13 mouse cellular contexts compared by ENCODE assay signal in genomic region chr11:60316883-60317282, GRCm38 (mm10). TPM values are rescaled to one million over a fixed set of nuclear protein-coding genes. Genes with fewer than 3 reads are reported as not detected.
DNase-seq lines count a peak whose midpoint lies in the region; ATAC-seq lines count a peak whose summit lies in the region.
"Had no signal": no experiment of that assay in that cellular context is flagged by ENCODE, and none has a peak within 500 bp of the region (broad histone marks: within the 10 kb centered on the region; RNA-seq: fewer than 3 reads in every experiment).

No protein-coding gene starts in this region.

- WGBS in hindbrain, embryonic 13.5 days = 82% methylated on average over 8 of the region's 8 CpGs
- WGBS in hindbrain, embryonic 16.5 days = 70% methylated on average over 8 of the region's 8 CpGs
- 83% methylated on average over 8 of the region's 8 CpGs for WGBS in midbrain, embryonic 13.5 days
- WGBS in midbrain, embryonic 16.5 days = 75% methylated on average over 8 of the region's 8 CpGs
- WGBS in hindbrain, embryonic 15.5 days = 69% methylated on average over 8 of the region's 8 CpGs
- WGBS in neural tube, embryonic 13.5 days = 77% methylated on average over 8 of the region's 8 CpGs

- H3K4me1 ChIP-seq in hindbrain, embryonic 13.5 days (replicated peaks) = peaks cover 69% of the 10 kb centered on the region
- peaks cover 46% of the 10 kb centered on the region for H3K4me1 ChIP-seq in hindbrain, embryonic 16.5 days (ENCODE audit: control insufficient read depth, insufficient read depth, low read depth, low read length)
- H3K4me1 ChIP-seq in midbrain, embryonic 13.5 days (replicated peaks) = peaks cover 57% of the 10 kb centered on the region
- H3K4me1 ChIP-seq in midbrain, embryonic 16.5 days (ENCODE audit: control insufficient read depth, insufficient read depth, low read length) = peaks cover 31% of the 10 kb centered on the region
- peaks cover 65% of the 10 kb centered on the region for H3K4me1 ChIP-seq in hindbrain, embryonic 15.5 days (replicated peaks)
- H3K4me1 ChIP-seq in neural tube, embryonic 13.5 days (replicated peaks) = peaks cover 71% of the 10 kb centered on the region

- H3K27me3 ChIP-seq in hindbrain, embryonic 13.5 days = no peaks in the 10 kb centered on the region
- no peaks in the 10 kb centered on the region for H3K27me3 ChIP-seq in hindbrain, embryonic 16.5 days (replicated peaks; ENCODE audit: control insufficient read depth, insufficient read depth, low read length)
- H3K27me3 ChIP-seq in midbrain, embryonic 13.5 days = no peaks in the 10 kb centered on the region
- H3K27me3 ChIP-seq in midbrain, embryonic 16.5 days (ENCODE audit: control insufficient read depth, insufficient read depth, low read depth, low read length) = no peaks in the 10 kb centered on the region
- H3K27me3 ChIP-seq in hindbrain, embryonic 15.5 days = no peaks in the 10 kb centered on the region
- no peaks in the 10 kb centered on the region for H3K27me3 ChIP-seq in neural tube, embryonic 13.5 days
- H3K27me3 ChIP-seq: midbrain, embryonic 12.5 days had no signal

- no peak for ATAC-seq in hindbrain, embryonic 13.5 days (ENCODE audit: low FRiP score)
- ATAC-seq in hindbrain, embryonic 16.5 days = no peak
- no peak for ATAC-seq in midbrain, embryonic 13.5 days
- ATAC-seq in midbrain, embryonic 16.5 days = no peak
- ATAC-seq in hindbrain, embryonic 15.5 days (ENCODE audit: low FRiP score, low read depth) = no peak
- no peak for ATAC-seq in neural tube, embryonic 13.5 days (ENCODE audit: low read depth)
- ATAC-seq: CD4-positive, CD25-positive, alpha-beta regulatory T cell, adult 4 months; intestine, embryonic 16.5 days had no signal

- no peaks in the 10 kb centered on the region for H3K36me3 ChIP-seq in hindbrain, embryonic 13.5 days
- no peaks in the 10 kb centered on the region for H3K36me3 ChIP-seq in hindbrain, embryonic 16.5 days (ENCODE audit: control insufficient read depth, insufficient read depth, low read length)
- H3K36me3 ChIP-seq in midbrain, embryonic 13.5 days = no peaks in the 10 kb centered on the region
- H3K36me3 ChIP-seq in midbrain, embryonic 16.5 days (ENCODE audit: control insufficient read depth, insufficient read depth, low read length) = no peaks in the 10 kb centered on the region
- no peaks in the 10 kb centered on the region for H3K36me3 ChIP-seq in hindbrain, embryonic 15.5 days
- no peaks in the 10 kb centered on the region for H3K36me3 ChIP-seq in neural tube, embryonic 13.5 days
- H3K36me3 ChIP-seq: midbrain, embryonic 12.5 days had no signal

- no peak overlapping the region for H3K4me2 ChIP-seq in hindbrain, embryonic 13.5 days
- no peak overlapping the region for H3K4me2 ChIP-seq in hindbrain, embryonic 16.5 days (ENCODE audit: low read length)
- H3K4me2 ChIP-seq in midbrain, embryonic 13.5 days (replicated peaks) = no peak overlapping the region
- H3K4me2 ChIP-seq in midbrain, embryonic 16.5 days (ENCODE audit: low read length) = no peak overlapping the region
- H3K4me2 ChIP-seq in hindbrain, embryonic 15.5 days = no peak overlapping the region
- no peak overlapping the region for H3K4me2 ChIP-seq in neural tube, embryonic 13.5 days
- H3K4me2 ChIP-seq: liver, embryonic 11.5 days; midbrain, embryonic 12.5 days had no signal

- H3K9me3 ChIP-seq in hindbrain, embryonic 13.5 days = no peaks in the 10 kb centered on the region
- no peaks in the 10 kb centered on the region for H3K9me3 ChIP-seq in hindbrain, embryonic 16.5 days (ENCODE audit: control insufficient read depth, low read length)
- H3K9me3 ChIP-seq in midbrain, embryonic 13.5 days = no peaks in the 10 kb centered on the region
- no peaks in the 10 kb centered on the region for H3K9me3 ChIP-seq in midbrain, embryonic 16.5 days (replicated peaks; ENCODE audit: control insufficient read depth, low read length, poor library complexity, severe bottlenecking)
- H3K9me3 ChIP-seq in hindbrain, embryonic 15.5 days = no peaks in the 10 kb centered on the region
- no peaks in the 10 kb centered on the region for H3K9me3 ChIP-seq in neural tube, embryonic 13.5 days
- H3K9me3 ChIP-seq: midbrain, embryonic 12.5 days had no signal

- 0 out of 2 replicates have a peak overlapping the region, but pooled peaks have one; percentile 51 for H3K9ac ChIP-seq in hindbrain, embryonic 13.5 days
- no peak overlapping the region for H3K9ac ChIP-seq in hindbrain, embryonic 16.5 days (ENCODE audit: low read depth, low read length)
- no peak overlapping the region for H3K9ac ChIP-seq in midbrain, embryonic 13.5 days (replicated peaks)
- no peak overlapping the region for H3K9ac ChIP-seq in midbrain, embryonic 16.5 days (ENCODE audit: low read depth, low read length)
- no peak overlapping the region for H3K9ac ChIP-seq in hindbrain, embryonic 15.5 days
- H3K9ac ChIP-seq in neural tube, embryonic 13.5 days = no peak overlapping the region
- H3K9ac ChIP-seq: midbrain, embryonic 12.5 days had no signal

- H3K27ac ChIP-seq in hindbrain, embryonic 13.5 days = peak overlapping the region; percentile 61; the same call in 1 of the 2 replicates
- no peak overlapping the region; the same call in 1 of the 2 replicates for H3K27ac ChIP-seq in hindbrain, embryonic 16.5 days (ENCODE audit: low read depth, low read length)
- H3K27ac ChIP-seq in midbrain, embryonic 13.5 days = peak overlapping the region; percentile 35; the same call in 1 of the 2 replicates
- no peak overlapping the region for H3K27ac ChIP-seq in midbrain, embryonic 16.5 days (ENCODE audit: low read length)
- 0 out of 2 replicates have a peak overlapping the region, but pooled peaks have one; percentile 0 for H3K27ac ChIP-seq in hindbrain, embryonic 15.5 days (replicated peaks)
- peak overlapping the region; percentile 64 for H3K27ac ChIP-seq in neural tube, embryonic 13.5 days (replicated peaks)

- no peak overlapping the region for H3K4me3 ChIP-seq in hindbrain, embryonic 13.5 days
- H3K4me3 ChIP-seq in hindbrain, embryonic 16.5 days (ENCODE audit: low read length) = no peak overlapping the region
- H3K4me3 ChIP-seq in midbrain, embryonic 13.5 days (replicated peaks) = no peak overlapping the region
- no peak overlapping the region for H3K4me3 ChIP-seq in midbrain, embryonic 16.5 days (ENCODE audit: low read depth, low read length)
- no peak overlapping the region for H3K4me3 ChIP-seq in hindbrain, embryonic 15.5 days
- H3K4me3 ChIP-seq in neural tube, embryonic 13.5 days = no peak overlapping the region
- H3K4me3 ChIP-seq: midbrain, embryonic 12.5 days had no signal

- no peak for DNase-seq in lung, postnatal 36 days
- DNase-seq: cerebellum, adult 9-11 months; layer of hippocampus, postnatal 36 days had no signal

RNA-seq across cellular contexts. Expression of gene Tom1l2, which starts 35.8 kb away (rescaled TPM):
- polyA plus RNA-seq in hindbrain, embryonic 13.5 days (2015; fragmentation: Nextera tagmentation; extraction: Ambion mirVana) = 54.5 and 59.2 TPM in 2 replicates
- 69.2 and 79.3 TPM in 2 replicates for polyA plus RNA-seq in hindbrain, embryonic 16.5 days (2015; fragmentation: Nextera tagmentation; extraction: Ambion mirVana)
- 47.8 and 50.1 TPM in 2 replicates for polyA plus RNA-seq in midbrain, embryonic 13.5 days (2015; fragmentation: Nextera tagmentation; extraction: Ambion mirVana)
- polyA plus RNA-seq in midbrain, embryonic 16.5 days (2015; fragmentation: Nextera tagmentation; extraction: Ambion mirVana) = 66.4 and 74.6 TPM in 2 replicates
- polyA plus RNA-seq in hindbrain, embryonic 15.5 days (2015; fragmentation: Nextera tagmentation; extraction: Ambion mirVana) = 65.4 and 71.4 TPM in 2 replicates
- polyA plus RNA-seq in neural tube, embryonic 13.5 days (2015; fragmentation: Nextera tagmentation; extraction: Ambion mirVana) = 52.8 and 61.4 TPM in 2 replicates

RNA-seq across cellular contexts. Expression of gene Drc3, which starts 36.2 kb away (rescaled TPM):
- 6.3 and 7.9 TPM in 2 replicates for polyA plus RNA-seq in hindbrain, embryonic 13.5 days (2015; fragmentation: Nextera tagmentation; extraction: Ambion mirVana)
- polyA plus RNA-seq in hindbrain, embryonic 16.5 days (2015; fragmentation: Nextera tagmentation; extraction: Ambion mirVana) = 6.0 and 7.8 TPM in 2 replicates
- 4.3 and 5.1 TPM in 2 replicates for polyA plus RNA-seq in midbrain, embryonic 13.5 days (2015; fragmentation: Nextera tagmentation; extraction: Ambion mirVana)
- 6.6 and 7.1 TPM in 2 replicates for polyA plus RNA-seq in midbrain, embryonic 16.5 days (2015; fragmentation: Nextera tagmentation; extraction: Ambion mirVana)
- polyA plus RNA-seq in hindbrain, embryonic 15.5 days (2015; fragmentation: Nextera tagmentation; extraction: Ambion mirVana) = 7.1 and 7.7 TPM in 2 replicates
- polyA plus RNA-seq in neural tube, embryonic 13.5 days (2015; fragmentation: Nextera tagmentation; extraction: Ambion mirVana) = 3.8 TPM in 2 replicates

Comparison
In these comparisons a context has a peak if more than half of its experiments do, and no peak if none do; other contexts are left out.
1. H3K27ac ChIP-seq: peak in hindbrain, embryonic 13.5 days (single experiment), midbrain, embryonic 13.5 days (single experiment), hindbrain, embryonic 15.5 days (single experiment) and neural tube, embryonic 13.5 days (single experiment); none in hindbrain, embryonic 16.5 days (single experiment) and midbrain, embryonic 16.5 days (single experiment).